ENCODE assay signal across 28 mouse cellular contexts in the genomic region with DNA sequence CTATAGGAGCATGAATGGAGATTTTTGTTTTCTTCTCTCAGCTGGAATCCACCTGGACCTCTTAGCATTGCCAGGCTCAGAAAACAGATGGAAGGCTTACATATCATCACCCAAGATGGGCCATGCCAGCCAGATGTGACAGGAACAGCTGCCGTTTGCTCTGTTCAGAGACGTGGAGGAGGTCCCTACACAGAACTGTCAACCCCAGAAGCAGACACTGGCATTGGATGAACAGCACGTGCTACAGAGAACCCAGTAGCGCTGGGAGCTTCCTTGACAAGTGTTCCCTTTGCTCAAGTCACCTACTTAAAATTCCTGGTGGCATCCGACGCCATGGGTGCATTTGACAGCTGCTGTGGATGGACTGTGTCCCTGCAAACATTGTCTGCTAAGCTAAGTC.
"Had no signal": no experiment of that assay in that cellular context is flagged by ENCODE, and none has a peak within 500 bp of the region (broad histone marks: within the 10 kb centered on the region; RNA-seq: fewer than 3 reads in every experiment).

No protein-coding gene starts in this region.

- H3K9me3 ChIP-seq: limb, embryonic 10.5 days; limb, embryonic 12.5 days; limb, embryonic 13.5 days; limb, embryonic 15.5 days; liver, embryonic 15.5 days; lung, embryonic 15.5 days; midbrain, embryonic 10.5 days; midbrain, embryonic 12.5 days; midbrain, embryonic 13.5 days; midbrain, embryonic 15.5 days had no signal

- H3K36me3 ChIP-seq: limb, embryonic 10.5 days; limb, embryonic 12.5 days; limb, embryonic 13.5 days; limb, embryonic 15.5 days; liver, embryonic 12.5 days; liver, embryonic 13.5 days; liver, embryonic 15.5 days; lung, embryonic 15.5 days; midbrain, embryonic 10.5 days; midbrain, embryonic 12.5 days; midbrain, embryonic 13.5 days; midbrain, embryonic 15.5 days; neural tube, embryonic 12.5 days had no signal

- H3K27me3 ChIP-seq: limb, embryonic 12.5 days; limb, embryonic 13.5 days; limb, embryonic 15.5 days; liver, embryonic 12.5 days; liver, embryonic 13.5 days; liver, embryonic 15.5 days; lung, embryonic 15.5 days; megakaryocyte, embryonic 14.5 days; midbrain, embryonic 12.5 days; midbrain, embryonic 13.5 days; midbrain, embryonic 15.5 days; neural tube, embryonic 12.5 days had no signal

- DNase-seq: left cerebral cortex, postnatal 4 days; liver; liver, embryonic 13.5 days; liver, postnatal 0 days; lung, adult 18-20 months; lung, adult 2 months; lung, embryonic 14.5 days; lung, postnatal 10 days; lung, postnatal 14 days; lung, postnatal 36 days; lung, postnatal 4 days; midbrain, embryonic 14.5 days had no signal

- H3K4me3 ChIP-seq: limb, embryonic 10.5 days; limb, embryonic 12.5 days; limb, embryonic 13.5 days; limb, embryonic 15.5 days; liver, embryonic 12.5 days; liver, embryonic 13.5 days; liver, embryonic 15.5 days; lung, embryonic 15.5 days; megakaryocyte, embryonic 14.5 days; midbrain, embryonic 10.5 days; midbrain, embryonic 12.5 days; midbrain, embryonic 13.5 days; midbrain, embryonic 15.5 days; myocyte; neural tube, embryonic 12.5 days had no signal

- H3K27ac ChIP-seq: limb, embryonic 10.5 days; limb, embryonic 12.5 days; limb, embryonic 13.5 days; limb, embryonic 15.5 days; liver, embryonic 12.5 days; liver, embryonic 13.5 days; liver, embryonic 14.5 days; liver, embryonic 15.5 days; lung, embryonic 15.5 days; macrophage; midbrain, embryonic 10.5 days; midbrain, embryonic 12.5 days; midbrain, embryonic 13.5 days; midbrain, embryonic 15.5 days; neural tube, embryonic 12.5 days had no signal

- H3K4me1 ChIP-seq: limb, embryonic 10.5 days; limb, embryonic 12.5 days; limb, embryonic 13.5 days; limb, embryonic 15.5 days; liver, embryonic 12.5 days; liver, embryonic 13.5 days; liver, embryonic 15.5 days; lung, embryonic 15.5 days; megakaryocyte, embryonic 14.5 days; midbrain, embryonic 10.5 days; midbrain, embryonic 12.5 days; midbrain, embryonic 13.5 days; midbrain, embryonic 15.5 days; neural tube, embryonic 12.5 days had no signal

- H3K9ac ChIP-seq: limb, embryonic 12.5 days; limb, embryonic 13.5 days; limb, embryonic 15.5 days; liver, embryonic 12.5 days; liver, embryonic 13.5 days; liver, embryonic 14.5 days; liver, embryonic 15.5 days; liver, postnatal 0 days; lung, embryonic 14.5 days; lung, embryonic 15.5 days; midbrain, embryonic 12.5 days; midbrain, embryonic 13.5 days; midbrain, embryonic 15.5 days; neural tube, embryonic 12.5 days had no signal
